Mouse (Mus musculus) lung, postnatal 0 days (tissue): ENCODE data around the gene Edar.

Experiments
- CTCF ChIP-seq: IDR thresholded peaks from 2 replicates; pipeline ENCODE4 v1.5.1; 2016; ENCODE audit warnings: antibody characterized with exemption, mild to moderate bottlenecking
- EP300 ChIP-seq: IDR thresholded peaks from 2 replicates; pipeline ENCODE4 v1.6.1; 2016; ENCODE audit warnings: antibody characterized with exemption, mild to moderate bottlenecking, control low read depth

DNA sequence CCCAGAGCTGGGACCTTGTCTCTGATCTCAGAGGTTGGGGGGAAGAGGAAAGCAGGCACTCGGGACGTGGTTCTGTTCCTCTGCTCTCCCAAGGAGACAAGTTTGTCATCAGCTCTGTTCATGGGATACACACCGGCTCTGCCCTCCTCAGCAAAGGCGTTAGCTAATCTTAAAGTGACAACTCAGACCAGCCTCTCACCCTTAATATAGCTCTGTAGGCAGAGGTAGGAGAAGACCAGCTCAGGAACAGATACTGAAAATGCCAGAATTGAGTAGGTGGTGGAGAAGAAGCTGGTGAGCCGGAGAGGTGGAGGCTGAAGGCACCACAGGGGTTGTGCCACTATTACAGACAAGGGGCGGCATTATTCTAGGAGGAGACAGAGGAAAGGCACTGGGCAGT is 3.8 kb upstream of the Edar start:
- TF ChIP-seq CTCF (no peak), EP300 (no peak)
